Mouse (Mus musculus) spleen, adult 2 months (tissue): ENCODE measurements around the gene Rnf144a.

ENCODE experiments used
- CTCF ChIP-seq: fragments of 200-500 bp; IDR thresholded peaks from 2 replicates; pipeline ENCODE4 v1.5.1; 2011; ENCODE audit warnings: mild to moderate bottlenecking, inconsistent platforms; ENCODE audit not compliant: insufficient read depth, insufficient read length, insufficient replicate concordance; ENCODE audit errors: extremely low read depth
- POLR2A ChIP-seq: fragments of 200-500 bp; IDR thresholded peaks from 2 replicates; pipeline ENCODE4 v1.6.1; 2011; ENCODE audit warnings: low read depth, low read length, inconsistent platforms

DNA sequence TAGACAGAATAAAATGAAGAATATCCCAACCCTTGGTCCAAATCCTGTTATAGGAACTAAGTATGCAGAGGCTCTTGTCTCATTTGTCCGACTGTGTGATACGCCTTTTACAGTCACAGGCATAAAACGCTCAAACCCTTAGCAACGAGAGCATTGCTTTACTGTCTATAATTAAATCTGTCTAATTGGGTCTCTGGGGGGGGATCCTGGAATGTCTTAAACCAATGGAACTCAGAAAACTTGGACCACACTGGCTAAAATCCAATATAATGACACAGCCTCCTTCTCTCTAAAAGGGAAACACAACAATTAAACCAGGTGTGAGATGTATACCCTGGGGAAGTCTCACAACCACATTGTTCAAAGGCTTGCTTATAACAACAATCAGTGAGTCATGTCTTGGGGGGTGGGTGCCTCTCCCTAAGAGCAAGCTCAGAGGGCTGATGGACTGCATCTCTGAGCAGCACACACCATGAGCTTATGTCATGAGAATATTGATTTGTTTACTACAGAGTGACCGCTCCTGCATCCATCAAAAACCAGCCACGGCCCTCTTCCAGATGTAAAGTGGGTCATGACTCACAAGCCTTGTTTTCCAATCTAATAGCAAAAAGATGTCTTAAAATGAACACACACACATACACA is 85.9 kb downstream of the Rnf144a start:
- no peak for TF ChIP-seq POLR2A
- TF ChIP-seq CTCF, result no peak
